Mouse (Mus musculus) stomach, postnatal 0 days (tissue): ENCODE measurements at regions not wholly inside any gene's neighbourhood (a gene's known extent, or its start where the extent isn't known, plus 50 kb on each side); places are given as distances from the start of the nearest gene placed in this dataset.

Experiments
- CTCF ChIP-seq: IDR thresholded peaks from 2 replicates; pipeline ENCODE4 v1.5.1; 2016; ENCODE audit warnings: antibody characterized with exemption, low read depth, mild to moderate bottlenecking, moderate library complexity
- EP300 ChIP-seq: optimal IDR thresholded peaks from 2 replicates; pipeline ENCODE3; 2016; ENCODE audit warnings: antibody characterized with exemption

DNA sequence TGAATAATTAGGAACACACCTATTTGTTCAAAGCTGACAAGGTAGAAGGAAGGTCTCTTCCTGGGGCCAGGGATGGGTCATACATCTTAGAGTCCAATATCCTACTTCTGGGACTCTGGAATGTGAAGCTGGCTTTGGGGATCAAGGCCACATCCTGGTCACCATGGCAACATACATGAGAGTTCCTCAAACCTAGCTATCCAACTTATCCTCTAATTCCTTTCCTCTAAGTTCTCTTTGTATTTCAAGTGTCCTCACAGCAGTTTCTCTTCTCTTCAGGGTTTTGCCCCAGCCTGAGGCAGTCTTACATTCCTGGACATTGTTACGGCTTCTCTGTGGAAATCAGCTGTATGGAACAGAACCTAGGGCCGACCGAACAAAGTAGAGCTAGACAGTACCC lies 97.0 kb upstream of the Nxt1 start:
- TF ChIP-seq CTCF (no peak), EP300 (no peak)
